16 mouse cellular contexts compared by ENCODE assay signal in the genomic region with DNA sequence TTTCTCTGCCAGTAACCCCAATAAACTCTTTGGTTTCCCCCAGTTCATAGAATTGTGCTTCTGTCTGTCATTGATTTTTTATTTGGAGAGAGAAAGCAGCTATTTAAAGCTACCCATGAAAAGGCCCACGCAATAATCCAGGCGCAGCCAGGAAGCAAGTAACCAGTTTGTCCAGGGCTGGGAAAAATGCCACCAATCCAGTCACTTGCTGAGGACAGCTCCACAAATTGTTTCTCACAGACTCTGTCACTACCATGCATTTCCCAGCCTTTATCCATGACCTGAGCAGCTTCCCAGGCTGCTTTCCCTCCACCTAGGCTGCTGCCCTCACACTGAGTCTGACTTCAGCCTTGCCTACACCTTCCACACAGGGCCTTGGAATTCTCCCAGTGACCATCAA.
A peak's percentile ranks its signal among the peaks of the same experiment; 100 is the strongest.
DNase-seq lines count a peak whose midpoint lies in the region.
"Had no signal": no experiment of that assay in that cellular context is flagged by ENCODE, and none has a peak within 500 bp of the region (broad histone marks: within the 10 kb centered on the region; RNA-seq: fewer than 3 reads in every experiment).

No protein-coding gene starts in this region.

- peak; percentile 38 to 45 for DNase-seq in cerebellum, adult 18-20 months
- no peak for DNase-seq in cerebellum, adult 9-10 months
- peak; percentile 5 to 17 for DNase-seq in heart, adult 18-20 months
- DNase-seq in heart, postnatal 36 days, result no peak
- peak; percentile 37 for DNase-seq in right cerebral cortex, adult 18-20 months
- no peak for DNase-seq in right cerebral cortex, postnatal 36 days (ENCODE audit: low spot score in 2 of 2)
- peak; percentile 9 to 21 for DNase-seq in layer of hippocampus, postnatal 14 days (ENCODE audit: low spot score in 2 of 2)
- DNase-seq in natural killer cell, adult 2 months (ENCODE audit: low spot score in 2 of 2), result no peak
- DNase-seq: adrenal gland, postnatal 10 days; forebrain, postnatal 0 days; gastrocnemius, postnatal 14 days; heart, adult 11 months; heart, postnatal 14 days; kidney, adult 11 months; kidney, postnatal 4 days; lung, postnatal 4 days had no signal

- intact Hi-C loops in heart, postnatal 36 days (cut with DNase I), result no loop called here

Comparison
In these comparisons a context has a peak if more than half of its experiments do, and no peak if none do; other contexts are left out.
1. DNase-seq: peak in cerebellum, adult 18-20 months (2 of 2), heart, adult 18-20 months (2 of 2), right cerebral cortex, adult 18-20 months (single experiment) and layer of hippocampus, postnatal 14 days (2 of 2); none in cerebellum, adult 9-10 months (single experiment), heart, postnatal 36 days (0 of 2), right cerebral cortex, postnatal 36 days (0 of 2) and natural killer cell, adult 2 months (0 of 2).